Mouse (Mus musculus): ENCODE data around the gene Rnf148.

The Rnf148 gene

GRCm38 (mm10) chr6:23655036-23655435, at the start of gene Rnf148:
TSS of gene Rnf148 (minus strand) at chr6:23655136.
- Histone ChIP-seq H3K27me3 (ENCODE audit: control insufficient read depth, insufficient read depth, low read length, poor library complexity, severe bottlenecking) (no peaks in the 10 kb centered on the region), H3K36me3 (ENCODE audit: control insufficient read depth, insufficient read depth, low read length, poor library complexity, severe bottlenecking) (no peaks in the 10 kb centered on the region)
- no peak for DNase-seq (ENCODE audit: low read depth, low spot score)

- Histone ChIP-seq H3K36me3 (ENCODE audit: control insufficient read depth, insufficient read depth, low read length, poor library complexity, severe bottlenecking) (no peaks in the 10 kb centered on the region), H3K27me3 (ENCODE audit: control insufficient read depth, insufficient read depth, low read length, poor library complexity, severe bottlenecking) (no peaks in the 10 kb centered on the region)
- no peak for DNase-seq (ENCODE audit: low read depth, low spot score)
These were observed 45.9 kb upstream of the Rnf148 start for GRCm38 (mm10) chr6:23700879-23701278.

GRCm38 (mm10) chr6:23678172-23678571, 23.2 kb upstream of the Rnf148 start:
- H3K36me3 ChIP-seq (ENCODE audit: control insufficient read depth, insufficient read depth, low read length, poor library complexity, severe bottlenecking) = no peaks in the 10 kb centered on the region
- DNase-seq (ENCODE audit: low read depth, low spot score) = no peak

GRCm38 (mm10) chr6:23650205-23650604, 4.7 kb downstream of the Rnf148 start, which contains the start of gene Rnf133:
TSS of gene Rnf133 (minus strand) at chr6:23650305.
- Histone ChIP-seq H3K36me3 (ENCODE audit: control insufficient read depth, insufficient read depth, low read length, poor library complexity, severe bottlenecking) (no peaks in the 10 kb centered on the region), H3K27me3 (ENCODE audit: control insufficient read depth, insufficient read depth, low read length, poor library complexity, severe bottlenecking) (no peaks in the 10 kb centered on the region)
- DNase-seq (ENCODE audit: low read depth, low spot score) = no peak

More at GRCm38 (mm10) chr6:23678172-23678571, 23.2 kb upstream of the Rnf148 start:
- no peaks in the 10 kb centered on the region for H3K27me3 ChIP-seq (ENCODE audit: control insufficient read depth, insufficient read depth, low read length, poor library complexity, severe bottlenecking)

GRCm38 (mm10) chr6:23648732-23649131, 6.2 kb downstream of the Rnf148 start:
- Histone ChIP-seq H3K27me3 (ENCODE audit: control insufficient read depth, insufficient read depth, low read length, poor library complexity, severe bottlenecking) (no peaks in the 10 kb centered on the region), H3K36me3 (ENCODE audit: control insufficient read depth, insufficient read depth, low read length, poor library complexity, severe bottlenecking) (no peaks in the 10 kb centered on the region)
- no peak for DNase-seq (ENCODE audit: low read depth, low spot score)

GRCm38 (mm10) chr6:23647627-23648247, 7.2 kb downstream of the Rnf148 start:
- DNase-seq (ENCODE audit: low read depth, low spot score) = no peak
- Histone ChIP-seq H3K36me3 (ENCODE audit: control insufficient read depth, insufficient read depth, low read length, poor library complexity, severe bottlenecking) (no peaks in the 10 kb centered on the region), H3K27me3 (ENCODE audit: control insufficient read depth, insufficient read depth, low read length, poor library complexity, severe bottlenecking) (no peaks in the 10 kb centered on the region)

GRCm38 (mm10) chr6:23637081-23637480, 17.9 kb downstream of the Rnf148 start:
- Histone ChIP-seq H3K27me3 (ENCODE audit: control insufficient read depth, insufficient read depth, low read length, poor library complexity, severe bottlenecking) (no peaks in the 10 kb centered on the region), H3K36me3 (ENCODE audit: control insufficient read depth, insufficient read depth, low read length, poor library complexity, severe bottlenecking) (no peaks in the 10 kb centered on the region)
- no peak for DNase-seq (ENCODE audit: low read depth, low spot score)

- H3K36me3 ChIP-seq (ENCODE audit: control insufficient read depth, insufficient read depth, low read length, poor library complexity, severe bottlenecking) = no peaks in the 10 kb centered on the region
- H3K27me3 ChIP-seq (ENCODE audit: control insufficient read depth, insufficient read depth, low read length, poor library complexity, severe bottlenecking) = no peaks in the 10 kb centered on the region
- no peak for DNase-seq (ENCODE audit: low read depth, low spot score)
These were observed 19.7 kb downstream of the Rnf148 start for GRCm38 (mm10) chr6:23635208-23635607.

- no peaks in the 10 kb centered on the region for H3K36me3 ChIP-seq (ENCODE audit: control insufficient read depth, insufficient read depth, low read length, poor library complexity, severe bottlenecking)
- DNase-seq (ENCODE audit: low read depth, low spot score) = no peak
- H3K27me3 ChIP-seq (ENCODE audit: control insufficient read depth, insufficient read depth, low read length, poor library complexity, severe bottlenecking) = no peaks in the 10 kb centered on the region
These were observed 20.9 kb downstream of the Rnf148 start for GRCm38 (mm10) chr6:23634016-23634415.

GRCm38 (mm10) chr6:23630465-23630864, 24.5 kb downstream of the Rnf148 start:
- DNase-seq (ENCODE audit: low read depth, low spot score) = no peak
- Histone ChIP-seq H3K36me3 (ENCODE audit: control insufficient read depth, insufficient read depth, low read length, poor library complexity, severe bottlenecking) (no peaks in the 10 kb centered on the region), H3K27me3 (ENCODE audit: control insufficient read depth, insufficient read depth, low read length, poor library complexity, severe bottlenecking) (no peaks in the 10 kb centered on the region)

Data from splenic B cell, adult 2 months (primary cell).